Mouse (Mus musculus) adrenal gland, adult 2 months (tissue): ENCODE results near the gene Klk13. TPM values are rescaled to one million over a fixed set of nuclear protein-coding genes. Genes with fewer than 3 reads are reported as not detected.

Experiments used
- DNase-seq: peaks from one replicate; pipeline ENCODE4 v3.0.0; 2021
- polyA plus RNA-seq: library from polyadenylated mRNA; depleted of rRNA; stranded (reverse); fragments of >200 nt; gene quantifications from 2 replicates; pipeline ENCODE4 v1.2.3, GENCODE M21; 2012; rRNA removed
- total RNA-seq, 2 experiments: library from RNA; stranded (reverse); gene quantifications; 2 replicates each; pipeline ENCODE4 v1.2.3; 2021

The Klk13 gene
- total and polyA plus RNA-seq, 3 experiments, result 0.12 TPM; not detected in 2

GRCm38 (mm10) chr7:43771916-43772315 is 59.5 kb downstream of the Klk13 start:
- DNase-seq, result no peak

GRCm38 (mm10) chr7:43772901-43773300 is 60.5 kb downstream of the Klk13 start:
- DNase-seq, result no peak

DNA sequence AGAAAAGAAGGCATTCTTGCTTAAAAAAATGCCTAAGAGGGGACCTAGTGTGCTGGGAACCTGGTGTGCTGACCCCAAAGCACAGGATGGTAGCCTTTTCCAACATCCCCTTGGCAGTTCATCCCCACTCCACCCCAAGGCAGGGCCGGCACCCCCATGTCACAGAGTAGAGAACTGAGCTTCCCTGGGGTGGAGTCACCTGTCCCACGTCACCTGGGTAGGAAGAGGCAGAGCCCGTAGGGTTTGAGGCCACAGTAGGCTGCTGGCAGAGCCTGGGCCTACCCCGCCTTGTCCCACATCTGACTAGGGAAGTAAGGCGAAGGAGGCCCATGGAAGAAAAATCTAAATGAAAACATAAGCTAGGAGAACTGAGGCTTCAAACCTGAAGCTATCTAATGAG is 62.0 kb downstream of the Klk13 start, which contains the start of gene Klk11:
TSS of gene Klk11 (plus strand) at position 241 of the 400 bp plus-strand sequence.
- no peak for DNase-seq

GRCm38 (mm10) chr7:43774802-43775201 is 62.4 kb downstream of the Klk13 start:
- no peak for DNase-seq

- no peak for DNase-seq
Measured at GRCm38 (mm10) chr7:43775311-43776057, 63.1 kb downstream of the Klk13 start.

DNA sequence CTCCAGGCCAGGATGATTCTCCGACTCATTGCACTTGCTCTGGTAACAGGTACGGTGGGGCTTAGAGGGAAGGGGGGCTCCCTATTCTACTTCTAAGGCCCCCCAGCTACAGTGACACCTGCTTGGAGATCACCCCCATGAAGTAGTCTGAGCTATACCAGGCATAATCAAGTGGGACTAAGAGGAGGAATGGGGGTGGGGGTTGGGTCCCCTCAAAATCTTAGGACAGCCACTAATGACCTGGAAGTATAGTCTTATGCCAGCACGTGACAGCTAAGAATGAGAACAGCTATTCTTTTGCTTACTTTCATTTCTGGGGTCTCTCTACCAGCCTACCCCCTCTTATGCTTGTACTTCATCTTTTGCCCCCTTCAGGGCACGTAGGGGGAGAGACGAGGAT is 64.1 kb downstream of the Klk13 start:
- DNase-seq, result no peak

Other genes with a start within 250 kb of the Klk13 start
- gene Vsig10l, start 249.4 kb upstream of the Klk13 start, total RNA-seq, result 1 to 10 TPM; 2.2 to 2.8 TPM
- 7.9 and 10.9 TPM in 2 replicates for gene Vsig10l, start 249.4 kb upstream of the Klk13 start, polyA plus RNA-seq
- gene Iglon5, start 222.5 kb upstream of the Klk13 start, total RNA-seq, result 1 to 10 TPM; 2.2 to 3.3 TPM
- 3.3 and 4.4 TPM in 2 replicates for gene Iglon5, start 222.5 kb upstream of the Klk13 start, polyA plus RNA-seq
- not detected for gene 4931406B18Rik, start 206.6 kb upstream of the Klk13 start, total RNA-seq
- gene 4931406B18Rik, start 206.6 kb upstream of the Klk13 start, polyA plus RNA-seq, result not detected in 2 replicates
- 1 to 10 TPM; 3.1 to 4.5 TPM for gene Cd33, start 168.1 kb upstream of the Klk13 start, total RNA-seq
- gene Cd33, start 168.1 kb upstream of the Klk13 start, polyA plus RNA-seq, result 3.8 and 6.1 TPM in 2 replicates
- gene Zfp658, start 150.3 kb upstream of the Klk13 start, total RNA-seq, result 1 to 10 TPM; 2.0 to 3.1 TPM
- 0.52 and 0.71 TPM in 2 replicates for gene Zfp658, start 150.3 kb upstream of the Klk13 start, polyA plus RNA-seq
- gene Zfp719, start 133.0 kb upstream of the Klk13 start, total RNA-seq, result 10 to 100 TPM; 12.8 to 18.1 TPM
- 0.27 and 0.47 TPM in 2 replicates for gene Zfp719, start 133.0 kb upstream of the Klk13 start, polyA plus RNA-seq
- not detected for gene Zfp819, start 105.4 kb upstream of the Klk13 start, total RNA-seq
- not detected in 2 replicates for gene Zfp819, start 105.4 kb upstream of the Klk13 start, polyA plus RNA-seq
- not detected for gene Ceacam18, start 77.9 kb upstream of the Klk13 start, total RNA-seq
- gene Ceacam18, start 77.9 kb upstream of the Klk13 start, polyA plus RNA-seq, result not detected in 2 replicates
- gene Siglece, start 52.4 kb upstream of the Klk13 start, total RNA-seq, result 1 to 10 TPM; 3.5 to 5.0 TPM
- gene Siglece, start 52.4 kb upstream of the Klk13 start, polyA plus RNA-seq, result 3.6 and 5.3 TPM in 2 replicates
- 10 to 100 TPM in 1 of 2 experiments, 1 to 10 TPM in 1; 9.9 to 10.4 TPM for gene Ctu1, start 40.6 kb upstream of the Klk13 start, total RNA-seq
- gene Ctu1, start 40.6 kb upstream of the Klk13 start, polyA plus RNA-seq, result 20.1 and 21.3 TPM in 2 replicates
- not detected for gene Klk14, start 22.1 kb upstream of the Klk13 start, total RNA-seq
- gene Klk14, start 22.1 kb upstream of the Klk13 start, polyA plus RNA-seq, result not detected in 2 replicates
- gene Klk12, start 56.3 kb downstream of the Klk13 start, total RNA-seq, result not detected
- not detected in 2 replicates for gene Klk12, start 56.3 kb downstream of the Klk13 start, polyA plus RNA-seq
- not detected for gene Klk11, start 62.0 kb downstream of the Klk13 start, total RNA-seq
- not detected in 2 replicates for gene Klk11, start 62.0 kb downstream of the Klk13 start, polyA plus RNA-seq
- under 1 TPM; 0.40 to 0.62 TPM for gene Klk10, start 68.5 kb downstream of the Klk13 start, total RNA-seq
- 1.0 and 1.4 TPM in 2 replicates for gene Klk10, start 68.5 kb downstream of the Klk13 start, polyA plus RNA-seq
- gene Klk9, start 79.3 kb downstream of the Klk13 start, total RNA-seq, result not detected
- gene Klk9, start 79.3 kb downstream of the Klk13 start, polyA plus RNA-seq, result not detected in 2 replicates
- gene Klk8, start 85.0 kb downstream of the Klk13 start, total RNA-seq, result 1 to 10 TPM; 3.0 to 3.5 TPM
- gene Klk8, start 85.0 kb downstream of the Klk13 start, polyA plus RNA-seq, result 1.4 and 2.3 TPM in 2 replicates
- gene Klk7, start 98.7 kb downstream of the Klk13 start, total RNA-seq, result not detected
- not detected in 2 replicates for gene Klk7, start 98.7 kb downstream of the Klk13 start, polyA plus RNA-seq
- not detected for gene Klk6, start 111.9 kb downstream of the Klk13 start, total RNA-seq
- not detected in 2 replicates for gene Klk6, start 111.9 kb downstream of the Klk13 start, polyA plus RNA-seq
- gene Klk5, start 129.4 kb downstream of the Klk13 start, total RNA-seq, result not detected
- not detected in 2 replicates for gene Klk5, start 129.4 kb downstream of the Klk13 start, polyA plus RNA-seq
- gene Klk4, start 168.6 kb downstream of the Klk13 start, total RNA-seq, result not detected
- gene Klk4, start 168.6 kb downstream of the Klk13 start, polyA plus RNA-seq, result not detected in 2 replicates
- gene Klk15, start 221.2 kb downstream of the Klk13 start, total RNA-seq, result not detected
- gene Klk15, start 221.2 kb downstream of the Klk13 start, polyA plus RNA-seq, result not detected in 2 replicates
- gene Klk1b8, start 238.1 kb downstream of the Klk13 start, total RNA-seq, result not detected
- gene Klk1b8, start 238.1 kb downstream of the Klk13 start, polyA plus RNA-seq, result not detected in 2 replicates